Mouse (Mus musculus): ENCODE measurements around the gene St3gal2. TPM values are rescaled to one million over a fixed set of nuclear protein-coding genes. Genes with fewer than 3 reads are reported as not detected.

Gene St3gal2
- polyA plus RNA-seq (2017; shearing (Covaris generic)), result 13.2 TPM

DNA sequence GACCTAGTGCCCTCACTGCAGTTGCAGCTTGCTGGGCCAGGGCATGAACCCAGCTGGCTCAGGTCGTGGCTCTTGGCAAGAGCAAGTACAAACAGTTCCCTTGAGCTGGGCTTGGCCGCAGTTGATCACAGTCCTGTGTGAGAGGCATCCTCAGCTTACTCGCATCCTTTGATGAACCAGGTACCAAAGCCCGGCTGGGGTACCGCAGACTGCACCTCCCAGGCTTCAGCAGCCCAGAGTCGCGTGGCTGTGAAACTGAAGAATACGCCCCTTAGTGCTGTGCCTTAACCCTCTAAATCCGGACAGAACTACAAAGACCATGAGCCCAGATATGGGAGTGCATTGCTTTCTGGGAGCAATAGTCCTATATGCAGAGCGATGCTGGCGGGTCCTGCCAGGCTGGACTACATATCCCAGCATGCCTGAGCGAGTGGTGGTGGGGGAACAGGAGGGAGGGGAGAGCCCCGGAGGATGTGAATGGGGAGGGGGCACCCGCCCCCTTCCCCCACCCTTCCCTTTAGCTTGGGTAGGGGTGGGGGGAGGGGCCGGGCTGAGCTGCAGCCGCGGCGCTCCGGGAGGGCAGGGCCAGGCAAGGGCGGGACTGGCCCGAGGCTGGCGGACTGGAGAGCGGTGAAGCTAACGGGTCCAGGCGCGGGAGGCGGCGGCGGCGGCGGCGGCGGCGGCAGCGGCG lies at the start of gene St3gal2:
Gene St3gal2 (plus strand): TSS at position 582 of the 691 bp plus-strand sequence.

DNA sequence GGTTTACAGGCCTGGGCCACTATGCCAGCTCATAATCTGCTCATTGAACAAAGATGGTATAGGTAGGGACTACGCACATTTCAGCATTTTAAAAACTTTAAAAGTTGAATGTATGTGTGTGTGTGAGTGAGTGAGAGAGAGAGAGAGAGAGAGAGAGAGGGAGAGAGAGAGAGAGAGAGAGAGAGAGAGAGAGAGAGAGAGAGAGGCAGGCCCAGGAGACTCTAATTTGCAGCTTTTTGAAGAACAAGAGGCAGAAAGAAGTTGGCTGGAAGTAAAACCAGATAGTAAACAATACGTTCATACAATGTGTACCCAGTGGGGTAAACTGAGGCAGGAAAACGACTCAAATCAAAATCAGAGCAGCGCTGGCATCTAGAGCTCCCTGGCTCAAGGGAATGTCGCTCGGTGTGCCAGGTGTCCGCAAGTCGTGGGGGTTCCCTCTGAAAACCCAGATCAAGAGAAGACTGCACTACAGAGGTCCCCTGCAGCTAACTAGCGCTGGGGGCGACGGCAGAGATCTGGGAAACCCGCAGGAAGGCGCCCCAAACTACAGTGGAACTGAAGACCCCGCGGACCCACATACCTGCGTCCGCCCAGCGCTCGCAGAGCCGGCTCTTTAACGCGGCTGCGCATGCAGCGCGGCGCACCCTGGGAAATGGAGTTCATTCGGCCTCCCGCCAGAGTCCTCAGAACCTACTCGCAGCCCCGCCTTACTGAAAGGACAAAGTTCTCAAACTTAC lies 17.7 kb upstream of the St3gal2 start, which contains the start of gene Fuk:
Gene Fuk (minus strand): TSS at position 650 of the 740 bp plus-strand sequence.

DNA sequence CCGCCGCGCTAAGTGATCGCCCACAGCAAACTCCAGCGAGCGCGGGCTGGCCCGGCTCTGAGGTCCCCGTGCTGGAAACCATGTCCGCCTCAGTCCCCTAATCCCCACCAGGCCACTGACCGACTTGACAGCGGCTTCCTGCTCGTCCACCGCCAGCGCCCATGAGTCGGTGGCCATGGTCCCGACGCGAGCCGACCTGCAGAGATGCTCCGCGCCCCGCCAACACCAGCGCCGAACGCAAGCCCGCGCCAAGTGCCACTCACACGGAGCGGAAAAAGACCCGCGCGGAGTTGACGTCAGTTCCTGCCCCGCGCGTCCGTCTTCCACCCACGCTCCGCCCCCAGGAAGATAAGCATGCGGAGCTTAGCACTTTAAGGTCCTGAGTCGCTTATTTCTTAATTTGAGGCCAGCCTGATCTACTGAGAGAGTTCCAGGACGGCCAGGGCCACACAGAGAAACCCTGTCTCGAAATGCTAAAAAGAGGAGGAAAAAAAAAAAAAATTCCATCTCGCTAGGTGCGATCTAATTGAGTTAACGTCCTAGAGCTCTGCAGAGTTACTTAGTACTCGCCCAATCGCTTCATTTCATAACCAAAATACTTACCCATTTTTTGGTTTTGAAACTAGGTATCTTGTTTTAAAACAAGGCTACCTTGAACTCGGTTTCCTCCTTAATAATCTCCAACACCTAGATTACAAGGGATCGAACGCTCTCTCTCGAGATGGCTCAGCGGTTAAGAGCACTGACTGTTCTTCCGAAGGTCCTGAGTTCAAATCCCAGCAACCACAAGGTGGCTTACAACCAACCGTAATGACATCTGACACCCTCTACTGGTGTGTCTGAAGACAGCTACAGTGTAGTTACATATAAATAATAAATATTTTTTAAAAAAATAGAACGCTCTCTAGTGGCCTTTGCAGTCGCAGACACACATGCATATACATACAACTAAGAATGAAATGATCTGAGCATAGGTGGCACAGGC lies 78.1 kb downstream of the St3gal2 start, which contains the start of gene Ddx19a:
Gene Ddx19a (minus strand): TSS at position 254 of the 985 bp plus-strand sequence.

Other genes with a start within 250 kb of the St3gal2 start
- not detected for gene Mtss1l, start 198.4 kb upstream of the St3gal2 start, polyA plus RNA-seq (2017; shearing (Covaris generic))
- not detected for gene Il34, start 114.0 kb upstream of the St3gal2 start, polyA plus RNA-seq (2017; shearing (Covaris generic))
- gene Cog4, start 73.3 kb upstream of the St3gal2 start, polyA plus RNA-seq (2017; shearing (Covaris generic)), result 41.6 TPM
- gene Sf3b3, start 73.1 kb upstream of the St3gal2 start, polyA plus RNA-seq (2017; shearing (Covaris generic)), result 158 TPM
- gene Fuk, start 17.4 kb upstream of the St3gal2 start, polyA plus RNA-seq (2017; shearing (Covaris generic)), result 5.6 TPM
- gene Ddx19a, start 77.9 kb downstream of the St3gal2 start, polyA plus RNA-seq (2017; shearing (Covaris generic)), result 17.8 TPM
- 17.8 TPM for gene Ddx19b, start 111.8 kb downstream of the St3gal2 start, polyA plus RNA-seq (2017; shearing (Covaris generic))
- 42.9 TPM for gene Aars, start 113.2 kb downstream of the St3gal2 start, polyA plus RNA-seq (2017; shearing (Covaris generic))
- 17.5 TPM for gene Exosc6, start 136.4 kb downstream of the St3gal2 start, polyA plus RNA-seq (2017; shearing (Covaris generic))
- not detected for gene Clec18a, start 172.5 kb downstream of the St3gal2 start, polyA plus RNA-seq (2017; shearing (Covaris generic))
- 16.1 TPM for gene Pdpr, start 174.7 kb downstream of the St3gal2 start, polyA plus RNA-seq (2017; shearing (Covaris generic))